Comparison of ENCODE assay signal across 16 mouse cellular contexts in the genomic region with DNA sequence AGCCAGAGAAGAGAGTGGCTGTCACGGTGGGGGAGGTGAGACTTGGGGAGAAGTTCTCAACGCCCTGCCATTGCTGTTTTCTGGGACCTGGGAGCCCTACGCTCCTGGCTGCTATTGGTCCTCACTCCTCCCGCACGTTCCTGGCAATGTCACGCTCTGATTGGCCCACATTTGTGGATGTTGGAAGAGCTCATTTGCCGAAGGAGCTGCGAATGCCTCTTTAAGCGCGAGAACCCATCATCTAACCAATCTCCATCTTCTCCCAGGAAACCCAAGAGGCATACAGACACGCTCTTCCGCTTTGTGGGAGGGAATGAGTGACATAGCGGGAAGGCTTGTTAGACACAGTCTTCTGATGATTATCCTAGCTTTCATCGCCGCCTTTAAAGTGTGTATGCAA.
DNase-seq lines count a peak whose midpoint lies in the region; ATAC-seq and TF ChIP-seq lines count a peak whose summit lies in the region.
"Had no signal": no experiment of that assay in that cellular context is flagged by ENCODE, and none has a peak within 500 bp of the region (broad histone marks: within the 10 kb centered on the region; RNA-seq: fewer than 3 reads in every experiment).

No protein-coding gene starts in this region.

- peak; percentile 23; the same call in 1 of the 2 replicates for TF ChIP-seq POLR2A in cerebellum, adult 2 months (IDR thresholded peaks at IDR 0.05; ENCODE audit: borderline replicate concordance, insufficient read depth, low read length)
- no peak for TF ChIP-seq POLR2A in kidney, adult 2 months (IDR thresholded peaks at IDR 0.05; ENCODE audit: low read depth, low read length)

- no peaks in the 10 kb centered on the region for H3K36me3 ChIP-seq in midbrain, embryonic 15.5 days (replicated peaks)
- no peaks in the 10 kb centered on the region for H3K36me3 ChIP-seq in kidney, adult 2 months (ENCODE audit: control insufficient read depth, insufficient read depth, low read length)
- H3K36me3 ChIP-seq: embryonic facial prominence, embryonic 12.5 days; limb, embryonic 13.5 days; lung, embryonic 15.5 days had no signal

- H3K27me3 ChIP-seq in cerebellum, adult 2 months (ENCODE audit: control insufficient read depth, insufficient read depth, low read length): no peaks in the 10 kb centered on the region
- no peaks in the 10 kb centered on the region for H3K27me3 ChIP-seq in midbrain, embryonic 15.5 days (replicated peaks)
- no peaks in the 10 kb centered on the region for H3K27me3 ChIP-seq in kidney, adult 2 months (replicated peaks; ENCODE audit: control insufficient read depth, insufficient read depth, low read length)
- H3K27me3 ChIP-seq: embryonic facial prominence, embryonic 12.5 days; lung, embryonic 15.5 days; Patski had no signal

- H3K27ac ChIP-seq in gastrocnemius, adult 2 months: peak overlapping the region; percentile 78
- H3K27ac ChIP-seq in cerebellum, adult 2 months (ENCODE audit: insufficient read depth, low read length): peak overlapping the region; percentile 77
- peak overlapping the region; percentile 1; the same call in 1 of the 2 replicates for H3K27ac ChIP-seq in midbrain, embryonic 15.5 days
- H3K27ac ChIP-seq in kidney, adult 2 months (ENCODE audit: insufficient read depth, low read depth, low read length): no peak overlapping the region
- H3K27ac ChIP-seq: embryonic facial prominence, embryonic 12.5 days; limb, embryonic 13.5 days; lung, embryonic 15.5 days had no signal

- no peaks in the 10 kb centered on the region for H3K9me3 ChIP-seq in midbrain, embryonic 15.5 days
- H3K9me3 ChIP-seq: embryonic facial prominence, embryonic 12.5 days; limb, embryonic 13.5 days; lung, embryonic 15.5 days had no signal

- no peak for TF ChIP-seq CTCF in gastrocnemius, adult 2 months (IDR thresholded peaks at IDR 0.05)
- no peak for TF ChIP-seq CTCF in cerebellum, adult 2 months (IDR thresholded peaks at IDR 0.05; ENCODE audit: borderline replicate concordance, insufficient read depth, low read depth, low read length)
- no peak for TF ChIP-seq CTCF in kidney, adult 2 months (conservative IDR thresholded peaks at IDR 0.05; ENCODE audit: insufficient read depth, insufficient read length, low read depth, low read length)

- H3K9ac ChIP-seq in midbrain, embryonic 15.5 days: no peak overlapping the region
- H3K9ac ChIP-seq: embryonic facial prominence, embryonic 12.5 days; limb, embryonic 13.5 days; lung, embryonic 15.5 days had no signal

- H3K4me2 ChIP-seq in midbrain, embryonic 15.5 days: peak overlapping the region; percentile 28
- H3K4me2 ChIP-seq: embryonic facial prominence, embryonic 12.5 days; limb, embryonic 13.5 days; lung, embryonic 15.5 days had no signal

- 33% methylated on average over 15 of the region's 15 CpGs for WGBS in cerebellum, adult 2 months
- WGBS in midbrain, embryonic 15.5 days: 59% methylated on average over 15 of the region's 15 CpGs
- WGBS in kidney, adult 2 months: 87% methylated on average over 15 of the region's 15 CpGs

- ATAC-seq in midbrain, embryonic 15.5 days (replicated peaks): peak; percentile 82
- ATAC-seq: Patski had no signal

- H3K4me1 ChIP-seq in cerebellum, adult 2 months (ENCODE audit: control insufficient read depth, insufficient read depth, low read length): peaks cover 35% of the 10 kb centered on the region
- H3K4me1 ChIP-seq in midbrain, embryonic 15.5 days: peaks cover 12% of the 10 kb centered on the region; the same call in 1 of the 2 replicates
- H3K4me1 ChIP-seq in kidney, adult 2 months (ENCODE audit: control insufficient read depth, insufficient read depth, low read length): peaks cover 14% of the 10 kb centered on the region

- H3K4me3 ChIP-seq in gastrocnemius, adult 2 months: no peak overlapping the region
- H3K4me3 ChIP-seq in cerebellum, adult 2 months (replicated peaks; ENCODE audit: insufficient read depth, low read depth, low read length): peak overlapping the region; percentile 53
- H3K4me3 ChIP-seq in midbrain, embryonic 15.5 days: no peak overlapping the region
- H3K4me3 ChIP-seq in kidney, adult 2 months (ENCODE audit: insufficient read depth, low read depth, low read length): no peak overlapping the region
- H3K4me3 ChIP-seq: embryonic facial prominence, embryonic 12.5 days; limb, embryonic 13.5 days; lung, embryonic 15.5 days had no signal

- intact Hi-C loops in gastrocnemius, adult 2 months (cut with DNase I): no loop called here
- intact Hi-C loops in gastrocnemius, postnatal 36 days (cut with DNase I): no loop called here

- no peak for DNase-seq in gastrocnemius, adult 2 months
- no peak for DNase-seq in gastrocnemius, postnatal 4 days (ENCODE audit: low spot score in 2 of 2)
- DNase-seq in cerebellum, adult 2 months: peak; percentile 71 to 81
- DNase-seq in frontal cortex, postnatal 25 days (ENCODE audit: low spot score in 2 of 2): peak; percentile 20 to 28
- DNase-seq in spleen, postnatal 10 days (ENCODE audit: low spot score in 2 of 2): no peak
- no peak for DNase-seq in kidney, adult 2 months
- no peak for DNase-seq in gastrocnemius, postnatal 36 days
- DNase-seq: adrenal gland, postnatal 25 days; gastrocnemius, postnatal 25 days; heart, postnatal 14 days; kidney, postnatal 25 days had no signal

Comparison
In these comparisons a context has a peak if more than half of its experiments do, and no peak if none do; other contexts are left out.
1. DNase-seq: peak in cerebellum, adult 2 months (2 of 2) and frontal cortex, postnatal 25 days (2 of 2); none in gastrocnemius, adult 2 months (single experiment), gastrocnemius, postnatal 4 days (0 of 2), spleen, postnatal 10 days (0 of 2), kidney, adult 2 months (single experiment) and gastrocnemius, postnatal 36 days (0 of 2).